Mouse (Mus musculus): ENCODE data around the gene Gm10697. TPM values are rescaled to one million over a fixed set of nuclear protein-coding genes. Genes with fewer than 3 reads are reported as not detected.

Gm10697 gene
- not detected for polyA plus RNA-seq (2017; shearing (Covaris generic))

GRCm38 (mm10) chr3:94072544-94072943 is at the start of gene Gm10697:
Gm10697 (minus strand) TSS chr3:94072644.

GRCm38 (mm10) chr3:94054785-94055184 is 17.7 kb downstream of the Gm10697 start, which contains the start of gene Gm9125:
Gm9125 (minus strand) TSS chr3:94054885.

Other genes with a start within 250 kb of the Gm10697 start
- gene Tdpoz3, start 246.6 kb downstream of the Gm10697 start, polyA plus RNA-seq (2017; shearing (Covaris generic)), result not detected
- not detected for gene Gm9117, start 129.1 kb downstream of the Gm10697 start, polyA plus RNA-seq (2017; shearing (Covaris generic))
- not detected for gene Tdpoz5, start 111.3 kb downstream of the Gm10697 start, polyA plus RNA-seq (2017; shearing (Covaris generic))
- gene Gm9125, start 17.8 kb downstream of the Gm10697 start, polyA plus RNA-seq (2017; shearing (Covaris generic)), result not detected
- gene Gm10696, start 105.5 kb upstream of the Gm10697 start, polyA plus RNA-seq (2017; shearing (Covaris generic)), result not detected
- not detected for gene Gm5286, start 124.1 kb upstream of the Gm10697 start, polyA plus RNA-seq (2017; shearing (Covaris generic))
- gene Gm4778, start 191.4 kb upstream of the Gm10697 start, polyA plus RNA-seq (2017; shearing (Covaris generic)), result not detected
- 2.7 TPM for gene Them4, start 237.4 kb upstream of the Gm10697 start, polyA plus RNA-seq (2017; shearing (Covaris generic))